Mouse (Mus musculus) myocyte (in vitro differentiated cells): ENCODE measurements around the gene Npl.

ENCODE experiments used
- CEBPB ChIP-seq: IDR thresholded peaks from 2 replicates; pipeline ENCODE4 v1.6.1; 2011; ENCODE audit warnings: mild to moderate bottlenecking, moderate library complexity; ENCODE audit not compliant: poor library complexity, insufficient read depth, severe bottlenecking
- E2F4 ChIP-seq: IDR thresholded peaks from one replicate; pipeline ENCODE4 v1.6.1; 2011; ENCODE audit warnings: mild to moderate bottlenecking, control low read depth, moderate library complexity; ENCODE audit not compliant: insufficient read depth
- MAX ChIP-seq: IDR thresholded peaks from one replicate; pipeline ENCODE4 v1.6.1; 2011; ENCODE audit warnings: low read depth, mild to moderate bottlenecking, control low read depth
- MYOD1 ChIP-seq, 3 experiments: IDR thresholded peaks; one replicate each; pipeline ENCODE4 v1.6.1; 2011; ENCODE audit warnings: control low read depth in 2 of 3, low read depth in 2 of 3, mild to moderate bottlenecking in 2 of 3, moderate library complexity in 1 of 3; ENCODE audit not compliant: insufficient read length in 2 of 3, control insufficient read depth in 1 of 3
- MYOG ChIP-seq, 3 experiments: IDR thresholded peaks; one replicate each; pipeline ENCODE4 v1.6.1; 2011; ENCODE audit warnings: control low read depth in 2 of 3, low read depth in 2 of 3, mild to moderate bottlenecking in 2 of 3; ENCODE audit not compliant: insufficient read length in 2 of 3, control insufficient read depth in 1 of 3, insufficient read depth in 1 of 3
- POLR2A ChIP-seq: IDR thresholded peaks from one replicate; pipeline ENCODE4 v1.6.1; 2011; ENCODE audit warnings: low read depth, mild to moderate bottlenecking, control low read depth, moderate library complexity; ENCODE audit not compliant: insufficient read length
- POLR2AphosphoS2 ChIP-seq: IDR thresholded peaks from one replicate; pipeline ENCODE4 v1.6.1; 2011; ENCODE audit warnings: low read depth, control low read depth; ENCODE audit not compliant: insufficient read length
- REST ChIP-seq: IDR thresholded peaks from one replicate; pipeline ENCODE4 v1.6.1; 2011; ENCODE audit warnings: mild to moderate bottlenecking, control low read depth, moderate library complexity; ENCODE audit not compliant: insufficient read depth, insufficient read length
- SRF ChIP-seq: IDR thresholded peaks from one replicate; pipeline ENCODE4 v1.6.1; 2011; ENCODE audit warnings: low read depth; ENCODE audit not compliant: control insufficient read depth, insufficient read length
- TCF12 ChIP-seq: IDR thresholded peaks from one replicate; pipeline ENCODE4 v1.6.1; 2011; ENCODE audit warnings: mild to moderate bottlenecking, control low read depth; ENCODE audit not compliant: poor library complexity, insufficient read depth, severe bottlenecking
- TCF3 ChIP-seq: IDR thresholded peaks from one replicate; pipeline ENCODE4 v1.6.1; 2011; ENCODE audit warnings: low read depth, control low read depth; ENCODE audit not compliant: insufficient read length
- USF1 ChIP-seq: IDR thresholded peaks from one replicate; pipeline ENCODE4 v1.6.1; 2011; ENCODE audit warnings: low read depth, mild to moderate bottlenecking, control low read depth, moderate library complexity

DNA sequence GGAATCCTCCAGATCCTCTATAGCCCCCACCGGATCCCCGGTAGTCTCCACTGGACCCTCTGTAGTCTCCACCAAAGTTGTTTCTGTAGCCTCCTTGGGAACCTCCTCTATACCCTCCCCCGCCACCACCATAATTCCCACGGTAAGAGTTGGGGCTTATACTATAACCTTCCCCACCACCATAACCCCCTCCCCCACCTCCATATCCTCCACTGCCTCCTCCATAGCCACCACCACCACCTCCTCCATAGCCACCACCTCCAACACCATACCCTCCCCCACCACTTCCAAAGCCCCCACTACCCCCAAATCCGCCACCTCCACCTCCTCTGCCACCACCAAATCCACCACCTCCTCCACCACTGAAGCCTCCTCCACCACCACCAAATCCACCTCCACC is 93.7 kb downstream of the Npl start:
- TF ChIP-seq CEBPB (no peak), USF1 (no peak), POLR2A (no peak), TCF12 (no peak), POLR2AphosphoS2 (no peak), MAX (no peak), SRF (no peak), MYOD1 (IDR thresholded peaks at IDR 0.05; ENCODE audit: control insufficient read depth in 1 of 3, insufficient read length in 2 of 3, low read depth in 2 of 3) (no peak), E2F4 (no peak), MYOG (IDR thresholded peaks at IDR 0.05; ENCODE audit: control insufficient read depth in 1 of 3, insufficient read depth in 1 of 3, insufficient read length in 2 of 3, low read depth in 2 of 3) (no peak), TCF3 (no peak), REST (no peak)
